Mouse (Mus musculus): ENCODE data around the gene Ppt1. TPM values are rescaled to one million over a fixed set of nuclear protein-coding genes. Genes with fewer than 3 reads are reported as not detected.
A peak's percentile ranks its signal among the peaks of the same experiment; 100 is the strongest.

Ppt1 gene
- polyA plus RNA-seq, 1 experiment from 2014 or later: 54.9 TPM

DNA sequence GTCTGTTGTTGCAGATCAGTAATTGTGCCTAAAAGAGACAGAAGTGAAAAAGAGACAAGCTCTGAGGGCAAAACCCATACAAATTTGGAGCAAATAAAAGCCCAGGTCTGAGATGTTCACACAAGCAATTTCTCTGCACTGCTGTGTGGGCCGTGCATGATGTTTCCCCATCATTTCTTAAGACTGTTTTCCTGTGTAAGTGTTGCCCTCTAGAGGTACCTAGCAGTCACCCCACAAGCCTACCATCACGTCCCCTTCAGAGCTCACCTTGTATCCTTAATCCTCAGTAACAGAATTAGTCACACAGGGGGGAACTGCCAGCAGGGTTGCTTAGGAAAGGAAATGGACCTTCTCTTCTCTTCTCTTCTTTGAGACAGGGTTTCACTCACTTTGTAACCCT is 21.9 kb downstream of the Ppt1 start:
- Histone ChIP-seq H3K9me3 (replicated peaks; ENCODE audit: control insufficient read depth, low read length) (no peaks in the 10 kb centered on the region), H3K4me2 (ENCODE audit: low read length) (no peak overlapping the region), H3K27me3 (replicated peaks; ENCODE audit: control insufficient read depth, insufficient read depth, low read length) (no peaks in the 10 kb centered on the region), H3K9ac (ENCODE audit: low read length) (no peak overlapping the region), H3K4me1 (ENCODE audit: control insufficient read depth, insufficient read depth, low read length) (no peaks in the 10 kb centered on the region), H3K36me3 (ENCODE audit: control insufficient read depth, insufficient read depth, low read length) (peaks cover 87% of the 10 kb centered on the region), H3K4me3 (ENCODE audit: low read depth, low read length) (no peak overlapping the region), H3K27ac (ENCODE audit: low read depth, low read length) (no peak overlapping the region)
- no peak for ATAC-seq
- 35% methylated on average over 2 of the region's 2 CpGs for WGBS
- no peak for DNase-seq (ENCODE audit: low spot score)

DNA sequence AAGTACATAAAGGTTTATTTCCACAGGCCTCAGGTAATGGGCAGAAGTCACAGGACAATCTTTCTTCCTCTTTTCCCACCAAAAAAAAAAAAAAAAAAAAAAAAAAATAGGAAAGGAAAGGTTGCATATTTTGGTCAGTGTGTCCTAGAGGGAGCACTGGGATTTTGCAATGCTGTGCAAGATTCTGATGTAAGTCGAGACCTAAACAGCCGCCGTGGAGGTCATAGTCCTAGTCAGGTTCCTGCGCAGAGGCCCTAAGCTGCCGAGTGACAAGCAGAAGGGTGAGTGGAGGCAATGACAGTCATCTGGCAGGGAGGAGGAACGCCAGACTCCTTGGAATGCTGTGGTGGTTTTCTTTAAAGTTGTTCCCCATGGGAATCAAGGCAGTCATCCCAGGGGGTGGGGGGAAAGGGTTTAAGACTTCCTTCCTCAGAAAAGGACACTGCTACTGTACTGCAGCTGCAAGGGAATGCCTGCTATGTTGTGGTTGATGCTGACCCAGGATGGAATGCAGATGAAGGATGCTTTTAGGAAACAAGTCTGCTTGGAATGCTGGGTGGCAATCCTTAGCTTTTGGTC is 23.1 kb downstream of the Ppt1 start:
- H3K36me3 ChIP-seq (ENCODE audit: control insufficient read depth, insufficient read depth, low read length): peaks cover 87% of the 10 kb centered on the region
- H3K4me1 ChIP-seq (ENCODE audit: control insufficient read depth, insufficient read depth, low read length): no peaks in the 10 kb centered on the region
- H3K4me3 ChIP-seq (ENCODE audit: low read depth, low read length): no peak overlapping the region
- ATAC-seq (no peak), DNase-seq (ENCODE audit: low spot score) (no peak)
- H3K27ac ChIP-seq (ENCODE audit: low read depth, low read length): no peak overlapping the region
- 91% methylated on average over 6 of the region's 6 CpGs for WGBS
- no peaks in the 10 kb centered on the region for H3K9me3 ChIP-seq (replicated peaks; ENCODE audit: control insufficient read depth, low read length)
- H3K9ac ChIP-seq (ENCODE audit: low read length): no peak overlapping the region
- no peaks in the 10 kb centered on the region for H3K27me3 ChIP-seq (replicated peaks; ENCODE audit: control insufficient read depth, insufficient read depth, low read length)
- no peak overlapping the region for H3K4me2 ChIP-seq (ENCODE audit: low read length)

GRCm38 (mm10) chr4:122861836-122862235 is 25.8 kb downstream of the Ppt1 start:
- Histone ChIP-seq H3K4me3 (ENCODE audit: low read depth, low read length) (no peak overlapping the region), H3K9ac (ENCODE audit: low read length) (no peak overlapping the region), H3K27me3 (replicated peaks; ENCODE audit: control insufficient read depth, insufficient read depth, low read length) (no peaks in the 10 kb centered on the region), H3K4me1 (ENCODE audit: control insufficient read depth, insufficient read depth, low read length) (no peaks in the 10 kb centered on the region), H3K9me3 (replicated peaks; ENCODE audit: control insufficient read depth, low read length) (no peaks in the 10 kb centered on the region), H3K4me2 (ENCODE audit: low read length) (no peak overlapping the region), H3K27ac (ENCODE audit: low read depth, low read length) (no peak overlapping the region), H3K36me3 (ENCODE audit: control insufficient read depth, insufficient read depth, low read length) (peaks cover 86% of the 10 kb centered on the region)
- ATAC-seq (no peak), DNase-seq (ENCODE audit: low spot score) (no peak)
- WGBS: 96% methylated on average over 4 of the region's 4 CpGs

- peaks cover 84% of the 10 kb centered on the region for H3K36me3 ChIP-seq (ENCODE audit: control insufficient read depth, insufficient read depth, low read length)
- no peaks in the 10 kb centered on the region for H3K9me3 ChIP-seq (replicated peaks; ENCODE audit: control insufficient read depth, low read length)
- DNase-seq (ENCODE audit: low spot score) (no peak), ATAC-seq (no peak)
- H3K27me3 ChIP-seq (replicated peaks; ENCODE audit: control insufficient read depth, insufficient read depth, low read length): no peaks in the 10 kb centered on the region
- WGBS: 94% methylated on average over 1 of the region's 1 CpGs
- no peak overlapping the region for H3K27ac ChIP-seq (ENCODE audit: low read depth, low read length)
- H3K4me1 ChIP-seq (ENCODE audit: control insufficient read depth, insufficient read depth, low read length): no peaks in the 10 kb centered on the region
- H3K4me2 ChIP-seq (ENCODE audit: low read length): no peak overlapping the region
- H3K4me3 ChIP-seq (ENCODE audit: low read depth, low read length): no peak overlapping the region
- no peak overlapping the region for H3K9ac ChIP-seq (ENCODE audit: low read length)
Measured at GRCm38 (mm10) chr4:122868041-122868440, 32.0 kb downstream of the Ppt1 start.

DNA sequence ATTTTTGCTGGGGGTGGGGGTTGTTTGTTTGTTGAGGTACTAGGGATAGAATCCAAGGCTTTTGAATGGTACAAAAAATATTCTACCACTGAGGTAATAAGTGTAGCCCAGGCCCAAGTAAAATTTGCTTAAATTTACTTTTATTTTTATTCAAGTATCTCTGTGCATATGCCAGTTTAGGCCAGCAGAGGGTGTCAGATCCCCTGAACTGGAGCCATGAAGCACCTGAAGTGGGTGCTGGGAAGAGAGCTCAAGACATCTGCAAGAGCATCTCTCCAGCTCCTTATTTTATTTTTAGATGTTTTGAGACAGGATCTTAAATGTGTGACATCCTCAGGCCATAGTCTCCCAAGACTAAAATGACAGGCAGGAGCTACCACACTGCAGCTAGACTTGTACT is 34.0 kb downstream of the Ppt1 start:
- Histone ChIP-seq H3K4me1 (ENCODE audit: control insufficient read depth, insufficient read depth, low read length) (no peaks in the 10 kb centered on the region), H3K36me3 (ENCODE audit: control insufficient read depth, insufficient read depth, low read length) (peaks cover 64% of the 10 kb centered on the region), H3K9me3 (replicated peaks; ENCODE audit: control insufficient read depth, low read length) (no peaks in the 10 kb centered on the region), H3K27ac (ENCODE audit: low read depth, low read length) (no peak overlapping the region), H3K4me3 (ENCODE audit: low read depth, low read length) (no peak overlapping the region), H3K9ac (ENCODE audit: low read length) (no peak overlapping the region), H3K4me2 (ENCODE audit: low read length) (no peak overlapping the region), H3K27me3 (replicated peaks; ENCODE audit: control insufficient read depth, insufficient read depth, low read length) (no peaks in the 10 kb centered on the region)
- DNase-seq (ENCODE audit: low spot score): peak; percentile 42
- ATAC-seq: no peak

DNA sequence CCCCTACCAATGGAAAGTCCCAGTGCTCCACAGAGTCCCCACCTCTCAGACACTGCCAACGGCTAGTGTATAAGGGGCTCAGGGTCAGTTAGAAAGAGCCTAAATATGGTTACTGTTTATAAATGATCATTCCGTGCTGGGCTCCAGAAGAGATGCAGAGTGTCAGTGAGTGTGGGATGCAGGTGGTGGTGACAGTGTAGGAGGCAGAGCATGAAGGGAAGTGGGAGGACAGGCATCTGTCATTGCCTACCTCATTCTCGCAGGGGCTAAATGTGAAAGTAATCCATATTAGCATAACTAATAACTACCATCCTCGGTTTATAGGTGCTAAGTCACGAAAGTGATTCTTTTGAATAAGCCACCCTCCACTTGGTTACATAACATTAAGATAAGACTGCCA is 34.7 kb downstream of the Ppt1 start:
- no peak for ATAC-seq
- WGBS: 87% methylated on average over 5 of the region's 5 CpGs
- peaks cover 57% of the 10 kb centered on the region for H3K36me3 ChIP-seq (ENCODE audit: control insufficient read depth, insufficient read depth, low read length)

DNA sequence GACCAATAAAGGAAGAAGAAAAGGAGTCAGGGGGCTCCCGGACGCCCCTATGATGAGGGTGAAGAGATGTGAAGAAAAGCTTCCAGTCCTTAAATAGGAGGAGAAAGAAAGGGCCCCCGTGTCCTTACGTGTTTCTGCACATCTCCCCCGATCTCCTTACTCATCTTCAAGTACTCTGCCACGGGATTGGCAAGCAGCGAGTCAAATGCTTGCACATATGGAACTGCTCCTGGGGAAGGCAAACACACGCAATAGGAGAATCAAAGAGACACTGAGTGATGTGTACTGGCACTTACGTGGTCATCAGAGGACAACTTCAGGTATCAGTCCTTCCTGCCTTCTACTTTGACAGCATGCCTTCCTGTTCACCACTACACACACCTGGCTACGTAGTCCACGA is 35.2 kb downstream of the Ppt1 start:
- no peak overlapping the region for H3K9ac ChIP-seq (ENCODE audit: low read length)
- no peaks in the 10 kb centered on the region for H3K27me3 ChIP-seq (replicated peaks; ENCODE audit: control insufficient read depth, insufficient read depth, low read length)
- ATAC-seq (no peak), DNase-seq (ENCODE audit: low spot score) (no peak)
- no peak overlapping the region for H3K4me3 ChIP-seq (ENCODE audit: low read depth, low read length)
- peaks cover 52% of the 10 kb centered on the region for H3K36me3 ChIP-seq (ENCODE audit: control insufficient read depth, insufficient read depth, low read length)
- no peaks in the 10 kb centered on the region for H3K9me3 ChIP-seq (replicated peaks; ENCODE audit: control insufficient read depth, low read length)
- 96% methylated on average over 11 of the region's 11 CpGs for WGBS
- no peaks in the 10 kb centered on the region for H3K4me1 ChIP-seq (ENCODE audit: control insufficient read depth, insufficient read depth, low read length)
- H3K4me2 ChIP-seq (ENCODE audit: low read length): no peak overlapping the region
- no peak overlapping the region for H3K27ac ChIP-seq (ENCODE audit: low read depth, low read length)

More for the DNA sequence above, 34.7 kb downstream of the Ppt1 start:
- no peak overlapping the region for H3K4me3 ChIP-seq (ENCODE audit: low read depth, low read length)
- DNase-seq (ENCODE audit: low spot score): no peak
- H3K4me2 ChIP-seq (ENCODE audit: low read length): no peak overlapping the region
- H3K9ac ChIP-seq (ENCODE audit: low read length): no peak overlapping the region
- H3K9me3 ChIP-seq (replicated peaks; ENCODE audit: control insufficient read depth, low read length): no peaks in the 10 kb centered on the region
- H3K27ac ChIP-seq (ENCODE audit: low read depth, low read length): no peak overlapping the region
- no peaks in the 10 kb centered on the region for H3K27me3 ChIP-seq (replicated peaks; ENCODE audit: control insufficient read depth, insufficient read depth, low read length)
- H3K4me1 ChIP-seq (ENCODE audit: control insufficient read depth, insufficient read depth, low read length): no peaks in the 10 kb centered on the region

GRCm38 (mm10) chr4:122871989-122872388 is 35.9 kb downstream of the Ppt1 start:
- WGBS: 96% methylated on average over 2 of the region's 2 CpGs
- Histone ChIP-seq H3K4me1 (ENCODE audit: control insufficient read depth, insufficient read depth, low read length) (no peaks in the 10 kb centered on the region), H3K9me3 (replicated peaks; ENCODE audit: control insufficient read depth, low read length) (no peaks in the 10 kb centered on the region), H3K9ac (ENCODE audit: low read length) (no peak overlapping the region), H3K27me3 (replicated peaks; ENCODE audit: control insufficient read depth, insufficient read depth, low read length) (no peaks in the 10 kb centered on the region), H3K36me3 (ENCODE audit: control insufficient read depth, insufficient read depth, low read length) (peaks cover 47% of the 10 kb centered on the region), H3K27ac (ENCODE audit: low read depth, low read length) (no peak overlapping the region), H3K4me2 (ENCODE audit: low read length) (no peak overlapping the region), H3K4me3 (ENCODE audit: low read depth, low read length) (no peak overlapping the region)
- no peak for ATAC-seq
- no peak for DNase-seq (ENCODE audit: low spot score)

DNA sequence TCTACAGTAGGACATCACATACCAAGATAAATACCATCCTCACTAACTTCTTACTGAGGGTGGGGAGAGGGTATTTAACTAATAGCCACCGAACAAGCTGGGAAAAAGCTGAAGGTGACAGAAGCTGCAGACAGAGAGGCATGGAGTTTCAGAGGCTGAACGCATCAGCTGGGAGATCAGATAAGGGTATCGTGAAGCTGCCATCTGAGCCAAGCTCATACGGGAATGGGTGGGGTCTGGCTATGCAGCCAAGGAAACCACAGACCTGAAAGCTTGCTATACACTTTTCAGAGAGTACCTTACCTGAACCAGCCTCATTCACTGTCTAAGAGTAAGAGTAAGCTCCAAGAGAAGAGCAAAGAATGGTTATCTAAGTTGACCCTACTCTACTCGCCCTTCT is 37.0 kb downstream of the Ppt1 start:
- no peaks in the 10 kb centered on the region for H3K27me3 ChIP-seq (replicated peaks; ENCODE audit: control insufficient read depth, insufficient read depth, low read length)
- no peak overlapping the region for H3K27ac ChIP-seq (ENCODE audit: low read depth, low read length)
- H3K4me3 ChIP-seq (ENCODE audit: low read depth, low read length): no peak overlapping the region
- WGBS: 86% methylated on average over 5 of the region's 5 CpGs
- no peak overlapping the region for H3K9ac ChIP-seq (ENCODE audit: low read length)
- no peaks in the 10 kb centered on the region for H3K9me3 ChIP-seq (replicated peaks; ENCODE audit: control insufficient read depth, low read length)
- H3K4me1 ChIP-seq (ENCODE audit: control insufficient read depth, insufficient read depth, low read length): no peaks in the 10 kb centered on the region
- H3K4me2 ChIP-seq (ENCODE audit: low read length): no peak overlapping the region
- DNase-seq (ENCODE audit: low spot score) (no peak), ATAC-seq (no peak)
- peaks cover 42% of the 10 kb centered on the region for H3K36me3 ChIP-seq (ENCODE audit: control insufficient read depth, insufficient read depth, low read length)
